Mouse (Mus musculus) heart, embryonic 13.5 days (tissue): ENCODE results near the gene Dact2. TPM values are rescaled to one million over a fixed set of nuclear protein-coding genes. Genes with fewer than 3 reads are reported as not detected.
A peak's percentile ranks its signal among the peaks of the same experiment; 100 is the strongest.

Source experiments
- ATAC-seq: fragments of 200-750 bp; cut with Nextera tagmentation; 2 replicates; pipeline ENCODE4 v1.8.0; 2017; ENCODE audit warnings: moderate TSS enrichment; ENCODE audit not compliant: insufficient number of reproducible peaks, low FRiP score, low TSS enrichment; ENCODE audit errors: extremely low read depth
- H3K27ac ChIP-seq: fragments of 300-500 bp; sonication (generic); replicated peaks from 2 replicates; pipeline ENCODE4 v1.5.1; 2015; ENCODE audit warnings: moderate library complexity, mild to moderate bottlenecking, inconsistent platforms
- H3K27me3 ChIP-seq: fragments of 300-500 bp; sonication (generic); replicated peaks from 2 replicates; pipeline ENCODE4 v1.6.1; 2015; ENCODE audit warnings: mild to moderate bottlenecking, inconsistent platforms
- H3K36me3 ChIP-seq: fragments of 300-500 bp; sonication (generic); 2 replicates; pipeline ENCODE4 v1.6.1; 2015; ENCODE audit warnings: mild to moderate bottlenecking, inconsistent platforms
- H3K4me1 ChIP-seq: fragments of 300-500 bp; sonication (generic); 2 replicates; pipeline ENCODE4 v1.6.1; 2015; ENCODE audit warnings: inconsistent platforms
- H3K4me2 ChIP-seq: fragments of 300-500 bp; sonication (generic); 2 replicates; pipeline ENCODE4 v1.6.1; 2015; ENCODE audit warnings: inconsistent platforms, mild to moderate bottlenecking, moderate library complexity
- H3K4me3 ChIP-seq: fragments of 300-500 bp; sonication (generic); 2 replicates; pipeline ENCODE4 v1.5.1; 2015; ENCODE audit warnings: moderate library complexity, mild to moderate bottlenecking, inconsistent platforms
- H3K9ac ChIP-seq: fragments of 300-500 bp; sonication (generic); 2 replicates; pipeline ENCODE4 v1.6.1; 2015; ENCODE audit warnings: inconsistent platforms, mild to moderate bottlenecking, moderate library complexity
- H3K9me3 ChIP-seq: fragments of 300-500 bp; sonication (generic); 2 replicates; pipeline ENCODE4 v1.6.1; 2016; ENCODE audit warnings: inconsistent platforms
- WGBS: fragments of 180-500 bp; shearing (Covaris S2); methylation state at CpG from one replicate; pipeline ENCODE4 v1.1.7; 2015; ENCODE audit warnings: mixed read lengths; 5-methylcytosine and 5-hydroxymethylcytosine counted together
- polyA plus RNA-seq: library from polyadenylated mRNA; unstranded; fragments of >200 nt; fragmentation: Nextera tagmentation; extraction: Ambion mirVana; gene quantifications from 2 replicates; pipeline ENCODE4 v1.2.1, GENCODE M21; 2015

Dact2 gene
- polyA plus RNA-seq, 1 experiment from 2014 or later, result 2.6 TPM

GRCm38 (mm10) chr17:14172731-14173130 lies 31.4 kb downstream of the Dact2 start:
- peaks cover 63% of the 10 kb centered on the region for H3K27me3 ChIP-seq
- peak overlapping the region; percentile 73 for H3K27ac ChIP-seq
- H3K4me1 ChIP-seq, result peaks cover 60% of the 10 kb centered on the region

DNA sequence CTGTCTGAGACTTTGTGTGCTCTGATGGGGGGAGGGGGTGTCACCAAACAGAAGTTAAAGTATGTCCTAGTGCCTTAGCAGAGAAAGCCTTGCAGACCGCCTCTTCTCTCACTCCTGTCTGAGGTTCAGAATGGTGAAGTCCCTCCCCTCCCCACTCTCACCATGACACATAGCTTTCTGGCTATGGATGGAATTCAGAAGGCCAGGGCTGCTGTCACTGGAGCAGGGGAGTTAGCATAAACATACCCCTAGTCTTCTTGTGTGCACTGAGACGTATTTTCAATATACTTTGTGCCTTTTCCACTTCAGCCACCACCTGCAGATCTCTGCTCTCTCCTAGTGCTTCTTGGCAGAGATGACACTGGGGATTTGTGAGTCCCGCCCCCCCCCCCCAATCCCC lies 31.9 kb downstream of the Dact2 start:
- no peak overlapping the region for H3K27ac ChIP-seq
- 46% methylated on average over 3 of the region's 3 CpGs for WGBS
- ATAC-seq, result no peak
- H3K36me3 ChIP-seq, result no peaks in the 10 kb centered on the region
- peaks cover 63% of the 10 kb centered on the region for H3K27me3 ChIP-seq
- peaks cover 65% of the 10 kb centered on the region for H3K4me1 ChIP-seq
- H3K4me3 ChIP-seq, result no peak overlapping the region
- H3K9ac ChIP-seq, result no peak overlapping the region
- no peak overlapping the region for H3K4me2 ChIP-seq
- H3K9me3 ChIP-seq, result no peaks in the 10 kb centered on the region

More at GRCm38 (mm10) chr17:14172731-14173130, 31.4 kb downstream of the Dact2 start:
- H3K4me2 ChIP-seq, result peak overlapping the region; percentile 27; the same call in 1 of the 2 replicates
- ATAC-seq, result no peak
- no peak overlapping the region for H3K9ac ChIP-seq
- H3K4me3 ChIP-seq, result no peak overlapping the region
- H3K9me3 ChIP-seq, result no peaks in the 10 kb centered on the region
- no peaks in the 10 kb centered on the region for H3K36me3 ChIP-seq

DNA sequence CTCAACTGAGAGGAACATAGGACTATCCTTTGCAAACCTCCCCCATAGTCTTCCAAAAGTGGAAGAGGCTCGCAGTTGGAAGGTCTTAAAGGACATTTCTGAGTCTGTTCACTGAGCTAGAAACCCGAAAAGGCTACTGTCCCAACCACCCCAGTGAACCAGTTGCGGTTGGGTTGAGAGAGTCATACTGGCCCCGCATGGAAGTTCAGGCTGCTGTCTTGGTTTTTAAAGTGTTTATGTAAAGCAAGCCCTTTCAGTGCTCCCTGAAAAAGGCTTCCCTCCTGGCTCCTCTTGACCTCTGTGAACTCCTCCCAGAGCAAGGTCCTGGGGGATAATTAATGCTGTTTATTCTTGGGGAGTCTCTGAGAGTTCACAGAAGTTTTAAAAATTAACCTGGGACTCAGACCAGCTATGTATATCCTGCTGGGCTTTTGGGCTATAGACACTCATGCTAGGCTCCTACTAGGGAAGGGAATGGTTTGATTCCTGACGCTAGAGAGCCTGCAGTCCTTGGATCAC lies 33.1 kb downstream of the Dact2 start:
- no peak overlapping the region for H3K27ac ChIP-seq
- H3K4me2 ChIP-seq, result no peak overlapping the region
- H3K9ac ChIP-seq, result no peak overlapping the region
- H3K9me3 ChIP-seq, result no peaks in the 10 kb centered on the region
- 81% methylated on average over 5 of the region's 5 CpGs for WGBS
- H3K36me3 ChIP-seq, result no peaks in the 10 kb centered on the region
- H3K27me3 ChIP-seq, result peaks cover 65% of the 10 kb centered on the region
- no peak overlapping the region for H3K4me3 ChIP-seq
- peaks cover 77% of the 10 kb centered on the region for H3K4me1 ChIP-seq
- ATAC-seq, result no peak

DNA sequence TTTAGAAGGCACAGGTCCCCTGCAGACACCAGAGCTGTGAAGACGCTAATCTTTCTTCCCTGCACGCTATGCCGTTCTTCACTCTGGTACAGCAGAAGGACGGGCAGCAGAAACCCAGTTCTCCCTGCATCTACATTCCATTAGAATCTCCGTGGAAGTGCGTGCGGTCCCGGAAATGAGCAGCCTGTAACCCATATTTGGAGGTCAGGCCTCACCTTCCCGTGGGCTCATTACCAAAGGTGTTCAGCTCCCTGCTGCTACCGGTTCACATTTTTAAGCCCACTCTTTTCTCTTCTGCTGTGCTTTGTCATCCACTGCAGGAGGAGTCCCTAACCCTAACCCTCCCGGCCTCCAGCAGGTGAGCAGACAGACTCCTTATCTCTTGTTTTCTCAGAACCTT lies 34.7 kb downstream of the Dact2 start:
- Histone ChIP-seq H3K4me2 (no peak overlapping the region), H3K27me3 (peaks cover 64% of the 10 kb centered on the region), H3K36me3 (no peaks in the 10 kb centered on the region), H3K9me3 (no peaks in the 10 kb centered on the region), H3K27ac (no peak overlapping the region), H3K9ac (no peak overlapping the region), H3K4me3 (no peak overlapping the region), H3K4me1 (peaks cover 79% of the 10 kb centered on the region)
- no peak for ATAC-seq
- WGBS, result 52% methylated on average over 11 of the region's 11 CpGs

GRCm38 (mm10) chr17:14167594-14167993 lies 36.5 kb downstream of the Dact2 start:
- Histone ChIP-seq H3K27ac (no peak overlapping the region), H3K4me3 (no peak overlapping the region), H3K9me3 (no peaks in the 10 kb centered on the region), H3K4me2 (no peak overlapping the region), H3K4me1 (peaks cover 71% of the 10 kb centered on the region), H3K9ac (no peak overlapping the region), H3K36me3 (no peaks in the 10 kb centered on the region), H3K27me3 (peaks cover 74% of the 10 kb centered on the region)
- ATAC-seq, result no peak
- WGBS, result 61% methylated on average over 5 of the region's 5 CpGs

- no peak overlapping the region for H3K9ac ChIP-seq
- 48% methylated on average over 6 of the region's 6 CpGs for WGBS
- H3K36me3 ChIP-seq, result no peaks in the 10 kb centered on the region
- peaks cover 82% of the 10 kb centered on the region for H3K27me3 ChIP-seq
- ATAC-seq, result no peak; the same call in 1 of the 2 replicates
- no peaks in the 10 kb centered on the region for H3K9me3 ChIP-seq
- H3K27ac ChIP-seq, result no peak overlapping the region
- H3K4me2 ChIP-seq, result no peak overlapping the region
- peaks cover 64% of the 10 kb centered on the region for H3K4me1 ChIP-seq
- H3K4me3 ChIP-seq, result no peak overlapping the region
These were observed 37.2 kb downstream of the Dact2 start for GRCm38 (mm10) chr17:14166746-14167432.

- Histone ChIP-seq H3K27me3 (peaks cover 80% of the 10 kb centered on the region), H3K4me2 (peak overlapping the region; percentile 45; the same call in 1 of the 2 replicates), H3K9me3 (no peaks in the 10 kb centered on the region), H3K27ac (no peak overlapping the region), H3K4me3 (no peak overlapping the region), H3K9ac (no peak overlapping the region), H3K36me3 (no peaks in the 10 kb centered on the region), H3K4me1 (peaks cover 62% of the 10 kb centered on the region)
- no peak for ATAC-seq
- WGBS, result 57% methylated on average over 9 of the region's 9 CpGs
These were observed 38.0 kb downstream of the Dact2 start for GRCm38 (mm10) chr17:14165934-14166610.

DNA sequence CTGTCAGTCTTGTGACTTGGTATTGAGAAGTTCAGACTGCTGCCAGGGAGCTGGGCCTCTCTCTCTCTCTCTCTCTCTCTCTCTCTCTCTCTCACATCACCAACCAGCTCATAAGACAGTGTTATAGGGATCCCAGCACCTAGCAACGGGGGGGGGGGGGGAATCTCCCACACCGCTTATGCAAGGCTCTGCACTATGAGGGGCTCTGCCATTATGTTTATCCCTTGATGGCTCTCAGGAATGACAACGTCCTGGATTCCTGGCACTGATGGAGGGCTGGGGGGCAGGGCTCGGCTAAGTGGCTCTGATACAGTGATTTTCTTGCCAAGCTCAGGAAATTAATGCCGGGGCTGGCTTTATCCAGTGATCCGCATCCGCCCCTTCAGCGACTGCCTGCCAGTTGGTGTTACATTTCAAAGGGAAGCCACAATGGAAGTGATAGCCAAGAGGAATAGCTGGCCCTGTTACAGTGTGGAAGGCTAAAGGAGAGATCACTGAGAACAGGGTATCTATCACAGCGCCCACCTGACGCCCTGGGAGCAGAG lies 38.7 kb downstream of the Dact2 start:
- 7% methylated on average over 9 of the region's 10 CpGs for WGBS
- H3K4me2 ChIP-seq, result peak overlapping the region; percentile 45
- H3K9ac ChIP-seq, result no peak overlapping the region
- no peak overlapping the region for H3K27ac ChIP-seq
- H3K9me3 ChIP-seq, result no peaks in the 10 kb centered on the region
- H3K4me3 ChIP-seq, result no peak overlapping the region
- no peaks in the 10 kb centered on the region for H3K36me3 ChIP-seq
- peaks cover 76% of the 10 kb centered on the region for H3K27me3 ChIP-seq
- H3K4me1 ChIP-seq, result peaks cover 57% of the 10 kb centered on the region
- 0 out of 2 replicates have a peak, but pooled peaks have one; percentile 10 for ATAC-seq

DNA sequence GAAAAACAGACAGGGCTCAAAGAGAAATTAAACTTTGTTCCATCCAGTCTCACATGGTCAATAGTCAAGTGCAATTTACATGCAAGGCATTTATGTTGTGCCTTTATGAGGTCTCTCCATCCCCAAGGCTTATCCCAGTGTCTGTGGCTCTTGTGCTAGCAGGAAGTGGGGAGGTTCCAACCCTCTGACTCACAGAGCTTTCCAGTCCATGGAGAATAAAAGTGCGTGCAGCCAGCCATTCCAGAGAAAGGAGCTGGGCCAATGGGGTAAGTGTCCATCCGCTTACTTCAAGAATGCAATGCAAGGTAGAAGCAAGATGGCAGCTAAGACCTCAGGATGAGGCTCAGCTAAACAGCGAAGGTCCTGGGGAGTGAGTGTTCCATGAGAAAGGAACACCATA lies 43.3 kb downstream of the Dact2 start:
- H3K9ac ChIP-seq, result no peak overlapping the region
- H3K36me3 ChIP-seq, result no peaks in the 10 kb centered on the region
- H3K27ac ChIP-seq, result no peak overlapping the region
- no peak overlapping the region for H3K4me3 ChIP-seq
- peaks cover 59% of the 10 kb centered on the region for H3K27me3 ChIP-seq
- no peak overlapping the region for H3K4me2 ChIP-seq
- H3K9me3 ChIP-seq, result no peaks in the 10 kb centered on the region
- peaks cover 27% of the 10 kb centered on the region for H3K4me1 ChIP-seq
- ATAC-seq, result no peak
- WGBS, result 80% methylated on average over 3 of the region's 3 CpGs

DNA sequence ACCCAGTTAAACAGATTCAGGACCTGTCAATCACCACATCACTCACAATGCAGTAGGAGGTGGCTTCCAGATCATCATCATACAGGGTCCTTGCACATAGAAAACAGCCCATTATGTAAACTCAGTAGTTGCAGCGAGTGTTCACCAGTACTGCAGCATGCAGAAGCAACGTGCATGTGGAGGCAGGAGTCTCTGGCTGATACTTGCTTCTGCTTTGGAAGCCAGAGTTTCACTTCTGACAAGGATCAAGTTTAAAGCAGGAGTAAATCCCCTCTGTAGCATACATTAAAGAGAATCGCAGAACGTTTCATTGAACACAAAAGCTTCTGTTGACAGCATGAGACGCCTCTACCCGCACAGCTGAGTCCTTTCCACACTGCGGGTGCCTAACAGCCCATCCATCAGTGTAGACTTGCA lies 46.3 kb downstream of the Dact2 start:
- no peak overlapping the region for H3K27ac ChIP-seq
- ATAC-seq, result no peak
- H3K36me3 ChIP-seq, result no peaks in the 10 kb centered on the region
- peaks cover 3% of the 10 kb centered on the region; the same call in 1 of the 2 replicates for H3K4me1 ChIP-seq
- H3K4me3 ChIP-seq, result no peak overlapping the region
- H3K9me3 ChIP-seq, result no peaks in the 10 kb centered on the region
- no peak overlapping the region for H3K4me2 ChIP-seq
- H3K9ac ChIP-seq, result no peak overlapping the region
- 60% methylated on average over 7 of the region's 7 CpGs for WGBS
- H3K27me3 ChIP-seq, result peaks cover 52% of the 10 kb centered on the region
